Mouse (Mus musculus) induced T-regulatory cell, adult 2 months (primary cell): ENCODE data around the gene Brd3os.

Source experiments
- DNase-seq: peaks from one replicate; pipeline ENCODE4 v3.0.0-alpha.2; 2012; ENCODE audit warnings: low read depth

Brd3os gene

DNA sequence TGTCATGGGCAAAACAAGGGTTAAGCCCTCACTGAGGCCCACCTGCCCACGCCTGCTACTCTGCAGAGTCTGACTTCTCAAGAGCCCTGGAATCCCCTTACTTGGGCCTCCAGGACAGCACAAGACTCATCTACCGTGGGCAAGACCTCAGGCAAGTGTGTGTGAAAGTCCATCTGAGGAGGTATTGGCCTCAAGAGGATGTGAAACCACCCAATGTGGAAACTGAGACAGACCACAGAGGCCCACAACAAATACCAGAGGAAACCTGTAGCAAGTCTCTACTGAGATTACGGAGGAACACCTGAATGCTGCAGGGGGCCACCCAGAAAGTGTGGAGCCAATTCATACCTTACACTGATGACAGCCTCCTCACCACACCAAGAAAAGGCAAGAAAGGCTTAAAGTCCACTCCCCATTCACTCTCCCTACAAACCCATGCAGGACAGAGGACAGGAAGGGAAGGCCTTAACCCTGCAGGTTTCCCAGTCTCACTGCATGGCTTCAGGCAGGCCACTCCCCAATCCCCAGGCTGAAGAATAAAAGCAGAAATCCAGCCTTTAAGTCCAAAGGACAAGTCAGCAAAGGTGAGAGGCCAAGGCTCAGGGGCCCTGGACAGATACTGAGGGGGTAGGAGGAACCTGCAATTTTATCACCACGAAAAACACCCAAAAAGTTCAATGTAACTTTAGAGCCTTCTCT, 27.3 kb downstream of the Brd3os start:
- no peak for DNase-seq

DNA sequence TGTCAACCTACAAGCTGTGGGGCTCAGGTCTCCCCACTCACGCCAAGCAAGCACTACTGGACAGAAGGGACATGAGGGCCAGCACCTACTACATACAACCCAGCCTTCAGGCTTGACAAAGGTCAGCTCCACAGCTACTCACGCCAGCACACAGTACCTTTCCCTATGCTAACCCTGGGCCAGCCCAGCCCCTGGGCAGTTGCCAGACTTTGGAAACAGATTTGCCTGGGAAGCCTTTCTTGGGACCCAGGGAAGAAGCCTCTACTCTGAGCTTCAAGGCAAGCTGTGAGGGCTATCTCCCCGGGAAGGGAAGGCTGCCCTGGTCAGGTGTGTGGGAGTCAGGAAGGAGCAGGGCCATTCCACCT, 27.8 kb downstream of the Brd3os start:
- no peak for DNase-seq

DNA sequence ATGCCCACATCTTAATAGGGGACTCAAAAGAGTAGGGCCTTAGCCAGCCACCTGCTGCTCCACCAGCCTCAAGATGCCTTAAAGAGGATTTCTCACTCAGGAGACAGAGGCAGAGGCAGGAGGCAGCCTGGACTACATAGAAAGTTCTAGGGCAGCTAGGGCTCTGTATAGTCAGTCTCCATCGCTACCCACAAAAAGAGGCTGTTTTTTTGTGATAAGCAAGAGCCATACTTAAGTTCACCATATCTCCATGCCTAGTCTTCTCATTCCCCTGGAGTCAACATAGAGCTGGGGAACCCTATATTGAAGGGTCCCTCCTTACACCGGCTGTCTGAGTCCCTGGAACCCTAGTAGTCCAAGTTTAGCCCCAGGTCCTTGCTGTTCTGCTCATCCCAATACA, 28.4 kb downstream of the Brd3os start:
- DNase-seq, result no peak

DNA sequence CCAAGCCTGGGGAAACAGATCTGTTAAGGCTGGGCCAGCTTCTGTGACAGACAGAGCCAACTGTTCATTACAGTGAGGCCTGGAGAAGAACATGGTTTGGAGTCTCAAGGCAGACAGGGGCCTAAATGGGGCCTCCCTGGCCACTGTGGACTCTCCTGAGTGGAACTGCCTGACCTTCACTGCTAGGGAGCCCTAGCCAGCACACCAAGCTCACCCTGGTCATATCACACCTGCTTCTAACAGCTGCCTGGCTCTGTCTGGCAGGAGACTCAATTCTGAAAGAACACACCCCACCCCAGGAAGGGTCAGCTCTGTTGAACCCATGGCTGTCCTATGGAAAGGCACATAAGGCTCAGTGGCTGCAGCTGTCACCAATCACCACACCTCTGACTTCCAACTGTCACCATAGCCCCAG, 29.1 kb downstream of the Brd3os start:
- no peak for DNase-seq

DNA sequence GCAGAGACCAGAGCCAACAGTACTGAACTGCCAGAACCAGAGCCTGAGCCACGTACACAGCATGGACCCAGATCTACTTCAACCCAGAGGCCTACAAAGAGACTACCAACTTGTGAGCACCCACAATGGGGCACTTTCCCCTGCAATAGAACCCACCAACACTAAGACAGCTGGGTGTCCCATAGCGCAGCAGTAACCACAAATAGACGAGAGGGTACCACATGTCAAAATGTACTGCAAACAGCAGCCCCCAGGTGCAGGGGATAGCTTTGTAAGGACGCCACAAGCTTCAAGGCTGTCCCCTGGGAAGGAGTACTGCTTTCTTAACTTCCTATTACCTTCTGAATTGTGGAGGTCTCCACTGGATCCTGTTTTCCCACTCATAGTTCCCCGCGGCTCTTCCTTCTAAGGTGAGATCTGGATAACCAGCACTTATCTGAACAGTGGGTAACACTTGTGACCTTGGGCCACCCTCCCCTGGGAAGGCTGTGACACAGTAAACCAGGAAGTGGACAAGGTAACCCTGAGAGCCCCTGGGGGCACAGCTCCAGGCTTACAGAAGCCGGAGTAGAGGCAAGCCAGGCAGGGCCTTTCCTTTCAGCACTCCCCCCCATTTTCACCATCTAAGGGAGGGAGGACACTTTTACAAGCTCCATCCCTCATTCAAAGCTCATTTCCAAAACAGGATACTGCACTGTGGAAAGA, 31.1 kb downstream of the Brd3os start:
- DNase-seq, result no peak

DNA sequence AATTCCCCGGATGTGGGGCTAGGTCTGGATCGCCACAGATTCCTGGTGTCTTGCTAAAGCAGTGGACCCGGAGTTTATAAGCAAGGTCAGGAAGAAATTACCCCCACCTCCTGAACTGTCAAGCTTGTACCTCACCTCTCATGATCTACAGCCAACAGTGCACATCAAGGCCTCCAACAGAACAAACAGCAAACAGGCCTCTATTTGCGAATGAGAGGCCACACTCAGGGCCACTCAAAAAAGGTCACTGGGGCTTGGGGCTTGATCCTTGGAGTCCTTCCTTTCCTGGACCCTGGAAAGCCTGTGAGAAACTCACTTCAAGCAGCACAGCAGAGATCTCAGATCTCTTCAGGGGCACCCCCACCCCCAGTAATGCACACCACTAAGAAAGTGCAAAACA, 31.8 kb downstream of the Brd3os start:
- DNase-seq, result no peak

DNA sequence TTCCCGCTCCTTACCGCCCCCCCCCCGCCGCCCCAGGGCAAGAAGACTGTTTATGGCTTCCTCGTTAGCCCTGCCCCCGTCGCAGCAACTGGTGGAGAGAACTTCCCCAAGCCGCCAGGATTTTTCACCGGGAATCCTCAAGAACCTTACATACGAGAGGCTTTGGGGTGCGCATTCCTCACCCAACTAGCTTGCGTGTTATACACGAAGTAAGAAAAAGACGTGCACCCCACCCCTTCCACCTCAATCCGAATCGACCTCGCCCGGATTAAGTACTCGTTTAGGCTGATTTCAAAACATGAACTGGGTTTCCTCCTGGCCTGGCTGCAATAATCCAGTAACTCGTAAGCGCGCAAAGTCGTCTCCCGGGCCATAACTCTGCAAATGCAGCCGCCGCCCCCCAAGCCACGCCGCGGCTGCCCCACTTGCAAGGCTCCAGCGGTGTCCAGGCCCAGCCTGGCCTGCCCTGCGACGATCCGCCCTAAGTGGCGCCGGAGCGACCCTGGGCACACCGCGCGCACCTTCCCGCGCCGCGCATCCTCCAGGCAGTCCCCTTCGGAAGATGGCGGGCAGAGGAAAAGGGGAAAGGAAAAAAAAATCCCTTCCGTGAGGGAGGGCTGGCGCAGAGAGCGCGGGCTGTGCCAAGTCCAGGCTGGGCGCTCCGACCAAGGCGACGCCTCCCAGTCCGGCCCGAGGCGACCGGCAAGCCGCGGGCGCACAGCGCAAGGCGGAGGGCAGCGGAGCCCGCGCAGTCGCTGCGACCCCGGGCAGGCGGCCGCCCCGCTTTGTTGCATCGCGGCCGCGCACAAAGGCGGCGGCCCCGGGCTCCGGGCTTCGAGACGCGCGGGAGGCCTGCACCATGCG, 32.7 kb downstream of the Brd3os start:
- peak; percentile 51 for DNase-seq

DNA sequence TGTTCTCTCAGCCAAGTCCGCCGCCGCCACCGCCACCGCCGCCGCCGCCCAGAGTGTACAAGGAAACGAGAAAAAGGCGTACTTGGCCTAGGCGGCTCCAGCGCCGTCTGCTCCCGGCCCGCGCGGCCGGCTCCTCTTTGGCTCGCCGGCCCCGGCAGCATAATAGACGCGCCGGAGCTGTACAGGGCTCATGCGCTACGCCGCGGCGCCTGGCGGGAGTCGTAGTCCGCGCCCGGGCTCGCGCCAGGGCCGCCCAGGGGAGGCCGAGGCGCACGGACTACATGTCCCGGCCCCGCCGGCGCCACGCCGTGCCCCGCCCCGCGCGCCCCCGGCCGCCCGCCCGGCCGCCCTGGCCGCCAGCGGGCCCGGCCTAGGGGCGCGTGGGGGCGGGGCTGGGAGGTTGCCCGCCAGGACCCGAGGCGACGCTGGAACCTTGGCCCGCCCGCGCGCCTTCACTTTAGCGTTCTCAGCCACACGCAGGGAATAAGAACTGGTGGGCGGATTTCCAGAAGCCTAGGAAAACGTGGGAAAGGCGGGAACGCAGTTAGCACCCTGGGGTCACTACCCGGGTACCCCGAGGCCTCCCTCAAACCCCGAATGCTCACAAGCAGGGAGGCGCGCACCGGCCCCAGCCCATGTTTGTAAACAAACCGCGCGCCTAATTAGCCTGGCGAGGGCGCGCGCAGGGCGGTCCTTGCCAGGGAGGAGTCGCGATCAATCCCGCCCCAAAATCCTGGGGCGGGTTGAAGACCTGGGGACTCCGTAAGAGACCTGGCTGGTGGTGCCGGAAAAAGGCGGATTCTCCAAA, 33.6 kb downstream of the Brd3os start:
- DNase-seq, result peak; percentile 90

DNA sequence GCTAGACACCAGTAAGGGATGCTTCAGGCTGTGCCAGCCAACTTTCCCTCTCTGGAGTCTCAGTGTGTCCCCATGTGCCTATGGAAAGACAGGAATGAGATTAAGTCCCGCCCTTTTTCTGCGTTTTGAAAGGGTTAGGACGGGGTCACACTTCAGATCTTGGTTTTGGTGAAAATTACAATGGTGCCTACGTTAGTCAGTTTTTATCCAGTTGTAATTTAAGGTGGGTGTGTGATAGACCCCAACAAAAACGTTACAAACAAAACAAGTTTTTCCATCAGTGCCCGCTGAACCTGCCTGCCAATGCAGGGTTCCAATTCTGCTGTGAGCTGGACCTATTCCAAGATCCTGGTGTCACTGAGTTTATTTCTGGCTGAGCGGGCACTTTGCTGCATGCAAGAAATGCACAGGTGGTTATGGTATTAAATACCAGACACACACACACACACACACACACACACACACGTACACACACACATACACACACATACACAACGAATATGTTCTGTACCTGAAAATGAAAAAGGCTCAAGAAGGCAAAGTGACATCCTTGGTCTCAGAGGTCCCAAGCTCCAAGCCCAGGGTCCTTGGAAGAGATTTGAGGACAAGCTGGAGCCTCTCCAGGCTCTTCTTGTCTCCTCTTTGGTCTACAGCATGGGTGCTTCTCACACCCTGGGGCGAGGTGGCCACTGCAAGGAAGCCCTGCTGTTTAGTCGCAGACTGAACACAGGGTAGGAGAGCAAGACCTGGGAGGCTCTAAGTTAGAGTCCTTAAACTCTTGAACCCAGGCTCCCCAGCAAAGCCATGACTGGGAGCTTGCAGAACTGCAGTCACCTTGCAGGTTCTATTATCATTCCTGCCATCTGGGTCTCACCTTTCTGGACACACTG, 34.4 kb downstream of the Brd3os start:
- no peak for DNase-seq

DNA sequence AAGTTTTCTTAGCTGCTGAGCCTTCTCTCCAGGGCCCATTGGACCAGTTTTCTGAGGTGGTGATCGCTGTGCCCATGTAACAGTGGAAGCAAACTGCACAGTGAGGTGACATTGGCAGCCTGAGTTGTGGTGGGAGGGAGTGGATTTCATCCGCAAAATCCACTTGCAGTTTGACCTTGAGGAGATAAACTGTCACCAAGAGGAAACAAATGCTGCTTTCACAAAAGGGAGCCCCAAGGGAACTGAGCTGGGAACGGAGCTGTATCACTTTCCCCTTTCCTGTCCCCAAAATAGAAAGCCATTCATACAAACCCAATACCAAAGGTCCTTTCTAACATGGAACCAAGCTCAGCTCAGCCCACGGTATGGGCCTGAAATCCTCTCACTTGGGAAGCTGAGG, 37.7 kb downstream of the Brd3os start:
- DNase-seq, result no peak

DNA sequence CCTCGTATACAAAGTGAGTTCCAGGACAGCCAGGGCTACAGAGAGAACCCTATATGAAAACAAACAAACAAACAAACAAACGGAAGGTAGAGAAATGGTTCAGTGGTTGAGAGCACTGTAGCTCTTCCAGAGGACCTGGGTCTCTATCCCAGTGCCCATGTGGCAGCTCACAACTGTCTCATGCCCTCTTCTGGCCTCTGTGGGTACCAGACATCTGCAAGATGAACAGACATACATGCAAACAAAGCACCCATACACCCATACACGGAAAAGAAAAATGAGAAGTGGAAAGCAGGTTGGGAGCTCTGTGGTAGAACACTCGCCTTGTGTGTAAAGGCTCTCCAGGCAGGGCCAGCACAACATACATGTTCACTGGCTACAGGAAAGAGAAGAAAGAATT, 38.2 kb downstream of the Brd3os start:
- peak; percentile 23 for DNase-seq

DNA sequence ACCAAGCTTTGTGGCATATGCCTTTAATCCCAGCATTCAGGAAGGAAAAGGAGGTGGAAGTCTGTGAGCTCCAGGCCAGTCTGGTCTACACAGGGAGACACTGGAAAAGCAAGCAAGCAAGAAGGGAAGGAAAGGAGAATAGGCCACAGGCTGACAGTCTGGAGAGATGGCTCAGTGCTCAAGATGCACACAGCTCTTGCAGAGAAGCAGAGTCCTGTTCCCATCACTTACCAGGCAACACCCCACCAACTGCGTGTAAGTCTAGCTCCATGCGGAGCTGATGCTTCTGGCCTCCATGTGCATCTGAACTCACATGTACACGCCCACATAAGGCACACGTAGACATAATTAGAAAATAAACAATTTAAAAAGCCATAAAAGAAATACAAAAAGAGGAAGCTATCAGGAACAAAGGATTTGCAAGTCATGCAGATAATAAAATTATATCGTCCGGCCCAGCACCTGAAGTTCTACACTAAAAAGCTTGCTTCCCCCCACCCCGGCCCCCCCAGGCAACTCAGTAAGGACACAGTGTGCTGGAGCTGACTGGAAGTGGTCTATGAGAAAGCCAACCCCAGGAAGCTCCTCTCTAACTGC, 40.2 kb downstream of the Brd3os start:
- no peak for DNase-seq

DNA sequence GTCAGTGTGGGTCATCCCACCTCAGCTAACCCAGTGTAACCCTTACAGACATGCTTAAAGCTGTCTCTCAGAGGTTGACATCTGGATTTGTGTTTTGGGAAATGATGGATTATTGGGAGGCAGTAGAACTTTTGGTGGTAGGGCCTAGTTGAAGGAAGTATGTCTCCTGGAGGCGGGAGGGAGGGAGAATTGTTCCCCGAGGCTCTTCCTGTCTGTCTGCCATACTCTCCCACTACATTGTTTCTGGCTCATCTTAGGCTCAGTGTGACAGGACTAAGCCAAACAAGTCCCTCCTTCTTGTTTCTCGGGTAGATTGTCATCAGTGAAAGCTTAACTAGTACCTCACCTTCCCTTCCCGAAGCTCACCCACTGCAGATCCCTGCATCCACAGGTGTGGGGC, 44.6 kb downstream of the Brd3os start:
- DNase-seq, result no peak

DNA sequence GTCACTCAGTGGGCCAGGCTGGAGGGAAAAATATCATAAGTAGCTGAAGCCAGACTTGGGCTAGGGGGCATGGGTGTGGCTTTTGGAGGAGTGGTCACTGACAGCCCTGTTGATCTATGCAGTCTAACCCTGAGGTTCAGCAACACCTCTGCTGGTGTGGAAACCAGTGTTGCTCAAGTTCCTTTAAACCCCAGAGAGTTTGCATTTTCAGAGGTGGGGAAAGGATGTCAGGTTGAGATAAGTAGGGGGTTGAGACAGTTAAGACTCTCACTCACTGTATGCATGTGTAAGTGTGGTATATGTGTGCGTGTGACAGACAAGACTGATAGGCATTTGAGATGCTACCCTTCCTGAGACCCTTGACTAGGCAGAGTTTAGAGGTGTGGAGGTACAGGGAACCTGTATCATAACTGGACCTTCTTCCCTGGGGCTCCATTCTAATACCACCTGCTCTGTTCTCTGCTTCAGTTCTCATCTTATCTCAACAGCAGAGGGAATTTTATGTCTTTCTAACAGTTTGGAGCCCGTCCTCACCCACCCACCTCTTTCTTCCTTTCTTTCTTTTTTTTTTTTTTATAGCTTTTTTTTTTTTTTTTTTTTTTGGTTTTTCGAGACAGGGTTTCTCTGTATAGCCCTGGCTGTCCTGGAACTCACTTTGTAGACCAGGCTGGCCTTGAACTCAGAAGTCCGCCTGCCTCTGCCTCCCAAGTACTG, 45.4 kb downstream of the Brd3os start:
- no peak for DNase-seq

DNA sequence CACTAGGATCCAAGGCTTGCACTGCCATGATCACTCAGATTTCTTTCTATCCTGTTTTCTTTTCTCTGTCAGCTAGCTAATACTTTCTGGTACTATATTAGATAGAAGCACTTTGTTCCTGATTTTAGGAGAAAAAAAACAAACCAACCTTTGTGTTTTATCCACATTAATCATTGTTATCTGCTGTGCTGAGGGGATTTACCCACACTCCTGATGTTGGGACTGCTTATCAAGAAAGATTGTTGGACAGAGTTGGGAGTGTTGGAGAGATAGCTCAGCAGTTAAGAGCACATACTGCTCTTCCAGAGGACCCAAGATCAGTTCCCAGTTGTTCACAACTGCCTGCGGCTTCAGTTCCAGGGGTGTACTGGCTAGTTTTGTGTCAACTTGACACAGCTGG, 46.2 kb downstream of the Brd3os start:
- no peak for DNase-seq

DNA sequence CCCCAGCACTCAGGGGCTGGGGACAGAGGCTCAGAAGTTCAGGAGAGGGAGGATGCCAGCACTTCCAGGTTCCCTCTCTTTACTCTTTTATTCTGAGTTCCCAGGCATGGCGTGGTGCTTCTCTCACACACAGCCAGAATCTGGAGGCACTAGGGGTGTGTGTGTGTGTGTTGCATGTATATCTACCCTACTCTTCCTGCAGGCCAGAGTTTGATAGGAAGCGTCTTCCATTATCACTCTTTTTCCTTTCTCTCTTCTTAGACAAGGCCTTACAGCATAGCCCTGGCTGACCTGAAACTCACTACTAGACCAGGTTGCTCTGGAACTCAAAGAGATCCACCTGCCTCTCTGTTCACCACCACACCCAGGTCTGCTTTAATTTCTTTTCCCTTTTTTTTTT, 48.8 kb downstream of the Brd3os start:
- DNase-seq, result no peak
